Mouse (Mus musculus) monocyte, adult 2 months (primary cell): Measurements from ENCODE around the gene Krtap10-4.
"Not testable (repeated sequence)": the region's sequence is repeated elsewhere in the genome, so short reads cannot be mapped to it uniquely, and the experiment has no call there.

Experiments
- DNase-seq, 2 experiments: peaks; one replicate each; pipeline ENCODE4 v3.0.0; 2022; ENCODE audit warnings: low spot score in 2 of 2, low read depth in 1 of 2

The Krtap10-4 gene

GRCm38 (mm10) chr10:77826951-77827350 is at the start of gene Krtap10-4:
Gene Krtap10-4 (minus strand): TSS chr10:77827095.
- DNase-seq = no peak

- no peak for DNase-seq
Observed at GRCm38 (mm10) chr10:77869651-77870050, 42.8 kb upstream of the Krtap10-4 start.

GRCm38 (mm10) chr10:77867546-77867945 is 40.7 kb upstream of the Krtap10-4 start:
- no peak for DNase-seq

- no peak for DNase-seq
Observed at GRCm38 (mm10) chr10:77864762-77865143, 37.9 kb upstream of the Krtap10-4 start.

GRCm38 (mm10) chr10:77864067-77864761 is 37.3 kb upstream of the Krtap10-4 start:
- no peak for DNase-seq

GRCm38 (mm10) chr10:77861675-77862074 is 34.8 kb upstream of the Krtap10-4 start, which contains the start of gene Gm3285:
Gene Gm3285 (plus strand): TSS chr10:77861975.
- no peak for DNase-seq

- DNase-seq = no peak
Observed at GRCm38 (mm10) chr10:77852559-77852958, 25.7 kb upstream of the Krtap10-4 start, which contains the start of gene Gm10318. Gene Gm10318 (plus strand): TSS chr10:77852859.

GRCm38 (mm10) chr10:77847538-77847937 is 20.6 kb upstream of the Krtap10-4 start:
- no peak for DNase-seq

- DNase-seq = no peak
Observed at GRCm38 (mm10) chr10:77846961-77847360, 20.1 kb upstream of the Krtap10-4 start.

- DNase-seq = no peak
Observed at GRCm38 (mm10) chr10:77846503-77846902, 19.6 kb upstream of the Krtap10-4 start, which contains the start of gene Gm36176. Gene Gm36176 (plus strand): TSS chr10:77846803.

GRCm38 (mm10) chr10:77839006-77839405 is 12.1 kb upstream of the Krtap10-4 start:
- no peak for DNase-seq

- no peak for DNase-seq
Observed at GRCm38 (mm10) chr10:77835647-77836046, 8.8 kb upstream of the Krtap10-4 start, which contains the start of gene Krtap10-10. Gene Krtap10-10 (plus strand): TSS chr10:77835947.

- no peak for DNase-seq
Observed at GRCm38 (mm10) chr10:77819203-77819602, 7.7 kb downstream of the Krtap10-4 start.

- DNase-seq = no peak
Observed at GRCm38 (mm10) chr10:77818523-77818922, 8.4 kb downstream of the Krtap10-4 start.

- no peak for DNase-seq
Observed at GRCm38 (mm10) chr10:77815514-77815913, 11.4 kb downstream of the Krtap10-4 start.

- DNase-seq = no peak
Observed at GRCm38 (mm10) chr10:77814382-77814781, 12.5 kb downstream of the Krtap10-4 start, which contains the start of gene Gm2696. Gene Gm2696 (plus strand): TSS chr10:77814682.

- DNase-seq = no peak
Observed at GRCm38 (mm10) chr10:77811743-77812142, 15.2 kb downstream of the Krtap10-4 start, which contains the start of gene Gm9507. Gene Gm9507 (minus strand): TSS chr10:77811843.

GRCm38 (mm10) chr10:77804095-77804494 is 22.8 kb downstream of the Krtap10-4 start:
- no peak for DNase-seq

- no peak for DNase-seq
Observed at GRCm38 (mm10) chr10:77798921-77799508, 27.9 kb downstream of the Krtap10-4 start, which contains the start of gene Gm19668. Gene Gm19668 (minus strand): TSS chr10:77799133.

GRCm38 (mm10) chr10:77798164-77798920 is 28.6 kb downstream of the Krtap10-4 start:
- not testable (repeated sequence) for DNase-seq

GRCm38 (mm10) chr10:77797677-77798076 is 29.2 kb downstream of the Krtap10-4 start:
- DNase-seq = no peak
